Mouse (Mus musculus) T-helper 2 cell (primary cell): Measurements from ENCODE around the gene Arl5c.
"Not testable (repeated sequence)": the region's sequence is repeated elsewhere in the genome, so short reads cannot be mapped to it uniquely, and the experiment has no call there.

Source experiments
- in situ Hi-C: fragments of 300-600 bp; cut with MboI, MseI; formaldehyde crosslinking; loops from one replicate; pipeline ENCODE4 v1.15.1; 2025; ENCODE audit warnings: high pct_unique_total_duplicates

Gene Arl5c

DNA sequence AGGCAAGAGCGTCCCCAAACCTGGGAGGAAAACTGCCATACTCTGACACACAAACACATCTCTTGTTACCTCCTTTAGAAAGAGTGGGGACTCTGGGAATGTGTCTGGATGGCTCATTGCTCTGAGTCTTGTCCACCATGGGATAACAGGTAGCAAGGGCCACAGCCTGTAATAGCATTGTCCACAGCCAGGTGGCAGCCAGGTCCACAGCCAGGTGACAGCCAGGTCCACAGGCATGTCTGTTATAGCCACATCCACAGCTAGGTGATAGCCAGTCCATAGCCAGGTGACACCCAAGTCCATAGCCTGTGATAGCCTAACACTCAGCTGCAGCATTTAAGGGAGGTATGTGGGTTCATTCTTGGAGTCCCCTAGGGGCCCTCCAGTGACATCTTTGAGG is 35.1 kb downstream of the Arl5c start:
- in situ Hi-C loops: no loop called here

DNA sequence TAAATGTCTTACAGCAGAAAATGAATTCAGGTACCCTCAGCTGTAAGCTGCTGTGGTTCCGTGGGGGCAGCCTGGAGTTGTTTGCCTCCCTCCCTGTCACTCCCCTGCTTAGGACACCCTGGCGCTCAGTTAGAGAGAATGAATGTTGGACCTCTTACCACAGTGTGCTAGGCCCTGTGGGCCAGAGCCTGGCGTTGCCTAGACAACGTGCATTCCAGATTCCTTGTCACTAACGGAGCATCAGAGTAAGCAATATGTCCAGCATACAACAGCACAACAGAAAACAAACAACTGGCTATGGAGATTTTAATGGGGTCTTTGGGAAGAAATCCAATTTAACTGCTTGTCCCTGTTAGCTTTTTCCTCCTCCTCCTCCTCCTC is 36.7 kb downstream of the Arl5c start:
- in situ Hi-C loops: no loop called here

- in situ Hi-C loops: no loop called here
These were observed 37.2 kb downstream of the Arl5c start for GRCm38 (mm10) chr11:97958641-97959299.

DNA sequence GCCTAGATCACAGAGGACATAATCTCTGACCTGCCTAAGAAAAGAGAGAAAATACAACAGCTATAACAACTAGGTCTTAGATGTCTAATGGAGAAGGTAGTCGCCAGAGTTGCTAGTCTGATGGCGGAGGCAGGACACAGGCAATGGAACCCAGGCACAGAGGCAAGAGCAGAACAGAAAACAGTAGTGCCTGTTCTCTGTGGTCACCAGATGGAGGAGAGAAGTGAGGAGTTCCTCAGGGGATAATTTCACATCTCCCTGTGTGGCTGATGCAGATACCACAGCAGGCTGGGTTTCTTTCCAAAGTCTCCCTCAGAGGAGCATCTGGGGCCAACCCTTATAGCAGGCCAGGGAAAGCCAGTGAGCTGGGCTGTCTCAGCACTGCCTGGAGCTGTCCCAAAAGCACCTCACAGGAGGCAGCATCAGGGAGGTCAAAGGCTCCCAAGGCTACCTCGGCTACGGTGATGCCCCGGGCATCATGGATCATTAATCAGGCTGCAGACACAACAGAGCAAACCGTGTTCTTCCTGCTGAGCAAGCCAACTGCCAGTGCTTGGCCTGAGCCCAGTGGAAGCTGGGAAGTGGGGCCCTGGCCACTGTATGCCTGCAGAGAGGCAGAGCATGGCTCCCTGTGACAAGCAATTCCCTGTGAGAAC is 38.9 kb downstream of the Arl5c start:
- in situ Hi-C loops: no loop called here

GRCm38 (mm10) chr11:97955915-97956314 is 40.1 kb downstream of the Arl5c start:
- in situ Hi-C loops: no loop called here

DNA sequence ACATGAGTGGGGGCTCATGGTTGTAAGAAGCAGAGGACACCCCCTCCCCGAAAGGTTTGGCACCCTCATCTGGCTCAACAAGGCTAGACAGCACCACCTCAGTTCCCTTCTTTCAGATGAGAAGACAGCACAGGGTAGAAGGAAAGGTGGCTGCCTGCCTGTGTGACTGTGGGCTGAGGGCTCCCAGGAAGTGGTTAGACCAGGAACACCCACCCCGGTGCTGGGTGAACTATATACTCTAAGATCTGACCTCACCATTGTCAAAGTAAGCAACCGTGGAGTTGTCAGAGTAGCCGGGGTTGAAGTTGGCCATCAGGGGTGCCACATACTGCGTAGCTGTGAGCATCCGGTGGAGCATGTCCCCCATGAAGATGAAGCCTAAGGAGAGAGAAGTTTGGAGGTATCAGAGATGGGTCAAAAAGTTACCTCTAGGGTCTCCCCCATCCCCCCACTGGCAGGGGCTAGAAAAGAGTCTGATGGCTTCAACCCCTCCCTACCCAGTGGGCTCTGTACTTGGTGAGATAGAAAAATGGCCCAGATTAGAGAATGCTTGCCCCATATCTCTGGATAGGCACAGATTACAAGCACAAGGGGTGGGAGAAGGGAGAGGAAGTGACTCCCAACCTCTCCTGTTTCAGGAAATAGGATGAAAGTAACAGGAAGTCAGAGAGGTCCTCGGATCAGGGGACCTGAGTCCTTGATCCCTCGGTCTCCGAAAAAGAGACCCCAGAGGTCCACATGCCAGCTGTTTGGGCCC is 40.7 kb downstream of the Arl5c start:
- in situ Hi-C loops: no loop called here

GRCm38 (mm10) chr11:97954469-97955141 is 41.4 kb downstream of the Arl5c start:
- in situ Hi-C loops: no loop called here

GRCm38 (mm10) chr11:97953939-97954275 is 42.1 kb downstream of the Arl5c start:
- in situ Hi-C loops: no loop called here

DNA sequence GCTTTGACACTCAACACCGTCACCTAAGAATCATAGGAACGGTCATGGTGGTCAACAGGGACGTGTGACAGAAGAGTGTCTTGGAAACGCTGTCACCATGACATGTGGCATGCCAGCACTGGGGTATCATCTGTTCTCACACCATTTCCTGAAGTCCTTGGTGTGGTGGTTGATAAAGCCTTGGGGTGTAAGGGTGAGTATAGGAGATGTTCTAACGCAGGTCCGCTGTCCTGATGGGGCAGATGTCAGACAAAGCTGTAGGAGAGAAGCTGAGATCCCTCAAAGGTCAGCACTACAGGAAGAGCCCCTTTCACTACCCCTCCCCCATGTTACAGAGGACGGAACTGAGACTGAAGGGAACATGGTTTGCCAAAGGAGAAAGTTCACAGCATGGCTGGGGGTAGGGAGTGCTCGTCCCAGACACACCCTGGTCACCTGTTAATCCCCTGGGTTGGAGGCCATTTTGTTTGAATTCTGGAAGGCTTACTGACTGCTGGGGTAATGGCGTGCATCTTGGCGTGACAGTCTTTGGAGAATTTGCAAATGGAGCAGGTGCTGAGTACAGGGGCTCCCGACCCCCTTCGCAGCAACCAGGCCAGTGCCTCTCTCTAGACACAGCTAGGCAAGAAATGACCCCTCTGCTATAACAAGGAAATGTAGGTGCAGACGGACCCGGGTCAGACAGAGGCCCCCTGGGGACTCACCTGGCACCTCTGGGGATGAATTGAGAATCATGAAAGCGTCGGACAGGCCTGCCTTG is 42.6 kb downstream of the Arl5c start:
- in situ Hi-C loops: no loop called here

DNA sequence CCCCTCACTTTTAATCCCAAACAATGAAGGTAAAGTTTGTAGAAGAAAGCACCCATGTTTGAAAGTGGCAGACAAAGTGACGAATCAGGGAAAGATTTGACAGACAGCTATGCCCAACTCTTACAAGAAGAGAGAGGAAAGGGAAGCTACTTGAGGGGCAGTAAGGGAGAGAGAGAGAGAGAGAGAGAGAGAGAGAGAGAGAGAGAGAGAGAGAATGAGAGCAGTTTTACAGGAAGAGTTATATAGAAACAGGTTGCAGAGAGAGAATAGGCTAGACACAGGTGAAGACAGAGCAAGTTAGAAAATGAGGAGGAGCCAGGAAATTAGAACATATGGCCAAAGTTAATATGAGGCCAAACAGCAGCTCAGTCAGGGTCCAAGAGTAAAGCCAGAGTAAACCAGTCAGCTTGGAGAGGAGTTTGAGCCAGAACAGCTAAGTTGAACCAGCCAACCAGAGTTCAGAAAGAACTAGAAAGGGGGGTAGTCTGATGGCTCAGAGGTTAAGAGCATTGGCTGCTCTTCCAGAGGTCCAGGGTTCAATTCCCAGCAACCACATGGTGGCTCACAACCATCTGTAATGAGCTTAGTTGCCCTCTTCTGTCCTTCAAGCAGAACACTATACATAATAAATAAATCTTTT is 43.5 kb downstream of the Arl5c start:
- in situ Hi-C loops: no loop called here

DNA sequence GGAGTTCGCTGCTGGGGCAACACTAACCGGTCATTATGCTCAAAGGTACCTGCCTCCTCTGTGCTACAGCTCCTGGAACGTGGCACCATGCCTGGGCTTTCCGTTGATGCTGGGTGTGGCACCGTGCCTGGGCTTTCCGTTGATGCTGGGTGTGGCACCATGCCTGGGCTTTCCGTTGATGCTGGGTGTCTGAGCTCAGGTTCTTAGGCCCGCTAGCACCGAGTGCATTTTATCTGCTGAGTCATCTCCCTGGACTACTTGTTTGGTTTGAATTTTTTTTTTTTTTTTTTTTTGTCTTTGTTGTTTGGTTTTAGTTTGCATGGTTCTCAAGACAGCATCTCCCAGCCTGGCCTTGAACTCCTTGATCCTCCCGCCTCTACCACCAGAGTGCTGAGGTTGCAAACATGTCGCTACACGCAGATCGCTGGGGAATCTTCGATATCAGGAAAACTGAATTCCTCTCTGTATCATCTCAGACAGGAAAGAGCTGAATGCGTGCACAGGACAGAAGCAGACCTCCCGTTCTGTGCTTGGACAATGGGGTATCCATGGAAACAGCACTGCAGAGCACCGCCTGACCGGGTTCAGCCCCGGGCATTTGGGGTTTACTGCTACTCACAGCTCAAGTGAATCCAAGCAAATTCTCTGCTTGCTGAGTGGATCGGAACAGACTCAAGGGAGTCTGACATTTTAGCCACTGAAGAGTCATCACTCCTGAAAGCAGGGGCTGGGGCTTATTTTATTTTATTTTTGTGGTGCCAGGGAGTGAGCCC is 46.1 kb downstream of the Arl5c start:
- in situ Hi-C loops: no loop called here

- in situ Hi-C loops: no loop called here
These were observed 48.6 kb downstream of the Arl5c start for GRCm38 (mm10) chr11:97947426-97947825.

DNA sequence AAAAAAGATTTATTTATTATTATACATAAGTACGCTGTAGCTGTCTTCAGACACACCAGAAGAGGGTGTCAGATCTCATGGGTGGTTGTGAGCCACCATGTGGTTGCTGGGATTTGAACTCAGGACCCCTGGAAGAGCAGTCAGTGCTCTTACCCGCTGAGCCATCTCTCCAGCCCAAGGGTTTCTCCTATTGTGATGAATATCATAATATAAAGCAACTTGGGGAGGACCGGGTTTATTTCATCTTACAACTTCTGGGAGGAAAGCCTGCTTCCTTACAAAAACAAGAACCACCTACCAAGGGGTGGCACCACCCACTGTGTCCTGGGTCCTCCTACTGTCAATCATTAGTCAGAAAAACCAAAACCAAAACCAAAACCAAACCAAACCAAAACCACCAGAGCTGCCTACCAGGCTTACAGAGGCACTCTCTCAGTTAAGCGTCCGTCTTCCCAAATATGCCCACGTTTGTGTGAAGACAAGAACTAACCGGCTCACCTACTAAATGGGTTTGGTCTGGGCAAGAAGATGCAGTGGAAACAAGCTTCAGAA is 50.2 kb downstream of the Arl5c start:
- in situ Hi-C loops: not testable (repeated sequence)

DNA sequence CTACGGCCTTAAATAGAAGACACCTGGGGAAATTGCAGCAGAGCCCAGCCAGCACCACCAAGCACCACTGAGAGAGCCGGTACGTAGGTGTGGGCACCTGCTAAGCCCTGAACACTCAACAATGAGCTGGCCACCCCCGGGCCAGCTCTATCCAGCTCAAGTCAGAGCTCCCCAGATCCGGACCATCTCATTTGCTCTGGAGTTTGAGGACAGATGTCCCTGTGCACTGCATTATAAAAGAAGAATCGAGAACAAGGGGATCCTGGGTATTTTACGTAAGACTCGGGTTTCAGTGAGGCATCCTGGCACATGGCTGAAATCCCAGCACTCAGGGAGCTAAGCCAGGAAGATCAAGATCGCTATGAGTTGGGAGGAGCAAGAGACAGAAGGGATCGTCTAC is 51.0 kb downstream of the Arl5c start:
- in situ Hi-C loops: no loop called here

- in situ Hi-C loops: no loop called here
These were observed 52.7 kb downstream of the Arl5c start for GRCm38 (mm10) chr11:97943256-97943655.

GRCm38 (mm10) chr11:97942420-97943111 is 53.4 kb downstream of the Arl5c start:
- in situ Hi-C loops: no loop called here
